Mouse (Mus musculus): ENCODE data around the gene Coa3. TPM values are rescaled to one million over a fixed set of nuclear protein-coding genes. Genes with fewer than 3 reads are reported as not detected.

The Coa3 gene
- 427 and 478 TPM in 2 replicates for polyA plus RNA-seq (2021; fragmentation: Nextera tagmentation)
- long read RNA-seq, experiment 1, transcript Coa3-201 (2 exons, 886 nt) = major isoform, 240 of 250 reads
- long read RNA-seq, experiment 1, partial matches to known transcripts = 0 of 250 reads
- long read RNA-seq, experiment 1, other reads (novel, unspliced or antisense) = 10 of 250 reads
- long read RNA-seq, experiment 2, transcript Coa3-201 (2 exons, 886 nt) = major isoform, 61 of 65 reads
- long read RNA-seq, experiment 2, partial matches to known transcripts = 0 of 65 reads
- long read RNA-seq, experiment 2, other reads (novel, unspliced or antisense) = 4 of 65 reads

DNA sequence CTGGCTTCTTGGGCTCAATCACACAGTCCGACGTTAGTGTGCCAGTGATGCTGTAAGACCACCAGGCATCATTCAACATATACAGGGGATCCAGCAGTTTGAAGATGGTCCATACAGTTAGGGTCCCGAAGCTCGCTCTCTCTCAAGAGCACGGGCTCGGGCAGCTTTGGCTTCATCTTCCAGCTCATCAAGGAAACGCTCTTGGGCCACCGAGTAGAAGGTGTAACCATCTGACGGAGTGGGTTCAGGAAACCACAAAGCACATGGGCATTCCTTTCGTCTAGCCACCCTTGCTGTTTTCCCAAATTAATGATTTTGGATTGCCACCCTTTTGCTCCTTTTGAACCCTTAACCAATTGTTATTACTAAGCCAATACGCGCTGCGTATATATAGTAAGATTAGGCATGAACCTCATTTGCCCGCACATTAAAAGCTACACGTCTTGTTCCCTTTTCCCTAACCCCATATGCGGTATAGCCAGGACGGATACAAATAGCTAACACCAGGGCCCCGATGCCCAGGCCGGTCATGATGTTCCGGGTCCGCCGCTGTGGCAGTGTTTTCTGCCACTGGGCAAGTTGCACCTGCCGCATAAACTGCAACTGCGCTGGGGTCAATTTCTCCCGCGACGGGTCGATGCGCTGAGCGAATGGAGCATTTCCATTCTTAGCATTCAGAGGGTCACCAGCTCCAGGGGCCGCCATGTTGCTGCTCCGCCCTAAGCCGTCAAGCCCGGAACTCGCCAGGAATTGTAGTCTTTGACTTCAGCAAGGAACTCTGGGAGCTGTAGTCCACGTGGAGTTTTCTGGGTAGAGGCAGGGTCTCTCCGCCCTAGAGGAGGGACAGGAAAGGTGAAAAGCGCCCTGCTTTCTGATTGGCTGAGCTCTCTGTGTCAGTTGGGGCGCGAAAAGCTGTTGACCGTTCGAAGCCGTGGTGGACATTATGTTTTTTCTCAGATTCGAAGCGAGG, at the start of gene Coa3, which contains the start of gene Cntd1:
TSS of gene Coa3 (minus strand) at position 892 of the 970 bp plus-strand sequence.
TSS of gene Cntd1 (plus strand) at position 790 of the 970 bp plus-strand sequence.

DNA sequence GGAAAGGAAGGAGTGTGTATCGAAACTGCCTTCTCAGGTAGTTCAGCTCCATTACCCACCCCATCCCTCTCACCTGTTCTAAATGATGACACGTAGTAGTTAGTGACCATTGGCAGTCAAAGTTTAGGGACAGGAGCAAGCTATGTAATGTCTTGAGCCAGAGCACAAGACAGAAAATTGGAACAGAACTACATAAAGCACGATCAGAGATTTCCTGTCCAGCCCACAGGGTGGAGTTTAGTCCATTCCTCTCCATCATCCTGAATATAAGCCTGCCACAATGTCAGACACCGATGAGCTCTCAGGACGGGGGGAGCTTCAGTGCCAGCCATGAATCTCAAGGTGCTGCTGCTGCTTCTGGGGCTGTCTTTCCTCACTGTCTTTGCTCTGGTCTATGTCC, 45.8 kb upstream of the Coa3 start, which contains the start of gene Aoc2:
TSS of gene Aoc2 (plus strand) at position 301 of the 400 bp plus-strand sequence.

DNA sequence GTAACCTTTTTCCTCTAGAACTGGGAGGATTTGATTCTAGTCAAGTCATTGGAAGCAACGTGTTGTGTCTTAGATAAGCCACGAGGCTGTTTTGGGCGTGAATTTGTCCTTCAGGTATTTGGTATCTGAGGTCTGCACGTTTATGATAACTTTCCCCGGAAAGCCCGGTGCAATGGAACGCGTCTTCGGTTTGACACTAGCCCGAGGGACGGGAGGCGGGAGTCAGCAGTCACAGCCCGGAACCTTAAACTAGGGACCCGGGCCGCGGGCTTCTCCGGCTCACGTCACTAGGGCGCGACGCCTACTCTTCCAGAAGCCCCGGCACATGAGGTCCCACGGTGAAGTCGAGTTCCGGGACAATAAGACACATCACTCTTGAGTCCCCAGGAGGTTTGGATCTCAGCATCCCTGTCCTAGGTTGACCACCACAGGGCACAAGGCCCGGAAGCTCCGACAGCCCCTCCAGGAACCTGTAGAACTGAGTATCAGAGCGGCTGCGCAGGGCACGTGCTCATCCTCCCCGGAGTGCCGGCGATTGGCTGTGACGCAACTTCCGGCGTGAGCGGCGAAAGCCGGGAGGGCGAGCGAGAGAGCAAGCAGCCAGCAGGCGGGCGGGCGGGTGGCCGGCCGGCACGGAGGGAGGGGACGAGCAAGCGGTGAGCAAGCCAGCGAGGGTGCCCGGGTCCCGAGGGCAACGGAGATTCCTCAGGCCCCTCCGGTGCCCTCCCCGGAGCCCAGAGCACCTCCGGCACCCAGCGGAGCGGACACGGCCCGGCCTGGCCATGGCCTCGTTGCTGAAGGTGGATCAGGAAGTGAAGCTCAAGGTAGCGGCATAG, 37.0 kb upstream of the Coa3 start, which contains the start of gene Psme3:
TSS of gene Psme3 (plus strand) at position 549 of the 836 bp plus-strand sequence.

DNA sequence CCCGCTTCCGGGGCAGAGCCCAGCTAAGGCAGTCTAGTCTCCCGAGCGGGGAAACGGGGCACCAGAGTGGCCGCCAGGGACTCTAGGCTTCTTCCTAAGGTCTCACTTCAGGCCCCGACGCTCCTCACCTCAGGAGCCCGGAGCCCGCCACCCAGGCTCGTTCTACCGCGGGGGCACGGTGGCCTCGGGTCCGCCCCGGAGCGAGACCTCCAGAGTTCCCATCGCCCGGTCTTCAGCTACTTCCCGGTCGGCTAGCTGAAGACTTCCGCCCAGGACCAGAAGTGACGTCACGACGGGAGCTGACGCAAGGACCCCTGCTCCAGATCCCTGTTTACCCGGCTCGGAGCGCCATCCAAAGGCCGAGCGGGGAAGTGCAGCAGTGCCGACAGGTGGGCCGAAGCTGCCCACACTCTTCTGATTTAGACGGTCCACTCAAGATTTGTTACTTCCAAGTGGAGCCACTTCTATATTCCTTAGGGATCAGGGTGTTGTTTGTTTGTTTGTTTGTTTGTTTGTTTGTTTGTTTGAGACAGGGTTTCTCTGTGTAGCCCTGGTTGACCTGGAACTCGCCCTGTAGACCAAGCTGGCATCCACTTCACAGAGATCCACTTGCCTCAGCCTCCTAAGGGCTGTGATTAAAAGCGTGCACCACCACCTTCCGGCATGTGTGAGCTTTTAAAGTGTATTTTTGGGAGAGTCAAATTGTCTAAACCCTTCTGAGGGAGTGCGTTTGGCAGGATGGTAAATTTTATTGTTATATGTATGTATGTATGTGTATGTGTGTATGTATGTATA, 23.3 kb upstream of the Coa3 start, which contains the start of gene Becn1:
TSS of gene Becn1 (minus strand) at position 283 of the 795 bp plus-strand sequence.

DNA sequence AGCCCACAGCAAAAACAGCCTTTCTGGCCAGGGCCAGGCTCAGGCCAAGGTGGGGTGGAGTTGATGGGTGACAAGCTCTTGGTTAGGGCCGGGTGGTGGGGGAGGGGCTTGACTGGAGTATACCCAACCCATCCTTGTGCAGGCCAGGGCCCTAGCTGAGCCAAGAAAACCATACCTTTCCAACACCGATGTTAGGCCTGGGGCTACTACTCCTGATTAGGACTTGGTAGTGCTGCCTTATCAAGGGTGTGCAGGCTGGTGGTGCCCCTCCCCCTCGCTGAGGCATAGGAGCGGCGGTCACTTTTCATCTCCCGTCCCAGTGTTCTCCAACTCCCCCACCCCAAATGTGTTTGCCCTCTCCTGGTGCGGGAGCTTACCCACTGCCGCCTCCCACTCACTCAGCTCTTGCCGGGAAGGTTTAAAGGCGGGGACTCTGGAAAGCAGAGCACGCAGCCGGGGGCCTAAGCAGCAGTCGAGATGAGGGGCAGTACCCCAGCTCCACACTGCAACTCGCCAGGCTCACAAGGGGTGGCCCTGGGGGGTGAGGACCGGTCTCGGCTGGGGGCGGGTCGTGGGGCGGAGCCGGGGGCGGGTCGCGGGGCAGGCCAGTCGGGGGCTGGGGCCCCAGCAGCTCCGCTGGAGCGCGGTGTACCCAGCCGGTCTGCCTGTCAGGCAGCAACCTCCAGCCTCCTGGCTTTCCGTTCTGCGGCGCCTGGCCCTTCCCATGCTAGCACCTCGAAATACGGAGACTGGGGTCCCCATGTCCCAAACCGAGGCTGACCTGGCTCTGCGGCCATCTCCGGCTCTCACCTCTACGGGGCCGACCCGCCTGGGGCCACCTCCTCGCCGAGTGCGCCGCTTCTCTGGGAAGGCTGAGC, 18.7 kb downstream of the Coa3 start, which contains the start of gene Wnk4:
TSS of gene Wnk4 (plus strand) at position 620 of the 878 bp plus-strand sequence.

DNA sequence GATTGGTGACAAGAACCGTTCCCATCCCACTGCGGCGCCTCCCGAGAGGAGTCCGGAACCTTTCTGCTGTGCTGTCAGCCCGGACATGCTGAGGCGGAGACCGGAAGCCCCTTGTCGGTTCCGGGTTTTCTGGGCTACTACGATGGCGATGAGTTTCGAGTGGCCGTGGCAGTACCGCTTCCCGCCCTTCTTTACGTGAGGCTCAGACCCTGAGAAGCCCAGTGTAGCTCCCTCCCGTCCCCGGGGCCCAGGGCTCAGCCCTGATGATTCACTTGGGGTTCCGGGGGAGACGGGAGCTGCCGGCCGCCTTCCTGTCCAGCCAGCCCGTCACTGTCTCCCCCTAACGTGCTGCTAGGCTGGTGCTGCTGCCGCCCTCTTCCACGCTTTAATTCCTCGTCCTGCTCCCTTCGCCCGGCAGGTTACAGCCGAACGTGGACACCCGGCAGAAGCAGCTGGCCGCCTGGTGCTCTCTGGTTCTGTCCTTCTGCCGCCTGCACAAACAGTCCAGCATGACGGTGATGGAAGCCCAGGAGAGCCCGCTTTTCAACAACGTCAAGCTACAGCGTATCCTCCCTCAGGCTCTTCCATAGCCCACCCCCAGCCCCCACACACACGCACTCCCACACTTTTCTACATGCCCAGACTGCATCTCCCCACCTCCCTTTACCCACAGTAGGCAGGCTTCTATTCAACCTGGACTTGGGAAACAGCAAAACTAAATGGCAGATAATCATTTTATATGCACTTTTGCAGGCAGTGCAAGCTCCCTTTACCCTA, 25.1 kb downstream of the Coa3 start, which contains the start of gene Vps25:
TSS of gene Vps25 (plus strand) at position 95 of the 777 bp plus-strand sequence.

DNA sequence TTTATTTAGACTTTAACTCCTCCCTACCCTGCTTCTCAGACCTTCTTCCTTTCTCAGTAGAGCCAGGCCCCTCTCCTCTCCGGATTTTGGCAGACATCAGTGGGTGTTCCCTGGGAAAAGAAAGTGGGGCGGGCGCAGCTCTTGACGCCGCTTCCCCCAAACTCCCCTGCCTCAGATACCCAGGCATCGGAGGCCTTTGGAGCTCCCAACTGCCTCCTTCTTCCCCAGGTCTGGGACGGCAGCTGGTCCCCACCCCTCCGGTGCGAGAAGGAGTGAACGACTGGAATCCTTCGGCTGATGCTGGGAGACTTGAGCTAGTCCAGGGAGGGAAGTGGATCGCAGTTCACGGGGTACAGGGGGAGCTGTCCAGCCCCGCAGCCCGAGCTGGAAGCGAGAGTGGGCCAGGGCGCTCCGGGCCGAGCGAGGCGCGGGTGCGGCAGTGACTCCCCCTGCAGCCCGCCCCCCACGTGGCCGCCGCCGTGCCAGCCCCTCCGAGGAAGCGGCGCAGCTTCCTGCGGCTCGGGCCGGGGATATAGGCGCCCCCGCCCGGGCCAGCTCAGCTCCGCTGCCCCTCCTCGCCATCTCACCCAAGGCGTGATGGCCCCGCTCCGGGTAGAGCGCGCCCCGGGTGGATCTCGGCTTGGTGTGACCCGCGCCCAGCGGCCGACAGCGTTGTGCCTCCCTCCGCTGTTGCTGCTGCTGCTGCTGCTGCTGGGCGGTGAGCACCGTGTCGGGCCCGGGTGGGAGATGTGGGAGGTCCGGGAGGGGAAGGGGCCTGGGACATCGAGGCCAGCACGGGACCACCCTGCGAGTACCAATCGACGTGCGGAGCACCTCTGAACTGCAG, 32.8 kb downstream of the Coa3 start, which contains the start of gene Ramp2:
TSS of gene Ramp2 (plus strand) at position 174 of the 847 bp plus-strand sequence.

Other genes starting within 250 kb of the Coa3 start
- 9.6 and 12.1 TPM in 2 replicates for gene Naglu, start 209.1 kb downstream of the Coa3 start, polyA plus RNA-seq (2021; fragmentation: Nextera tagmentation)
- not detected in 2 replicates for gene Hsd17b1, start 200.7 kb downstream of the Coa3 start, polyA plus RNA-seq (2021; fragmentation: Nextera tagmentation)
- 35.8 and 36.1 TPM in 2 replicates for gene Coasy, start 196.5 kb downstream of the Coa3 start, polyA plus RNA-seq (2021; fragmentation: Nextera tagmentation)
- 63.4 and 67.0 TPM in 2 replicates for gene Mlx, start 191.8 kb downstream of the Coa3 start, polyA plus RNA-seq (2021; fragmentation: Nextera tagmentation)
- 5.3 and 6.0 TPM in 2 replicates for gene Psmc3ip, start 183.7 kb downstream of the Coa3 start, polyA plus RNA-seq (2021; fragmentation: Nextera tagmentation)
- 7.9 and 8.1 TPM in 2 replicates for gene Retreg3, start 159.2 kb downstream of the Coa3 start, polyA plus RNA-seq (2021; fragmentation: Nextera tagmentation)
- 52.5 and 59.1 TPM in 2 replicates for gene Tubg1, start 159.2 kb downstream of the Coa3 start, polyA plus RNA-seq (2021; fragmentation: Nextera tagmentation)
- 49.2 and 55.2 TPM in 2 replicates for gene Tubg2, start 123.2 kb downstream of the Coa3 start, polyA plus RNA-seq (2021; fragmentation: Nextera tagmentation)
- gene Cntnap1, start 108.6 kb downstream of the Coa3 start, polyA plus RNA-seq (2021; fragmentation: Nextera tagmentation) = 14.1 and 15.8 TPM in 2 replicates
- 2.0 and 3.2 TPM in 2 replicates for gene Plekhh3, start 107.8 kb downstream of the Coa3 start, polyA plus RNA-seq (2021; fragmentation: Nextera tagmentation)
- gene Ccr10, start 103.7 kb downstream of the Coa3 start, polyA plus RNA-seq (2021; fragmentation: Nextera tagmentation) = 0.23 and 0.53 TPM in 2 replicates
- gene Ezh1, start 52.7 kb downstream of the Coa3 start, polyA plus RNA-seq (2021; fragmentation: Nextera tagmentation) = 30.9 and 32.5 TPM in 2 replicates
- gene Ramp2, start 33.1 kb downstream of the Coa3 start, polyA plus RNA-seq (2021; fragmentation: Nextera tagmentation) = 78.1 and 88.2 TPM in 2 replicates
- 180 and 205 TPM in 2 replicates for gene Vps25, start 25.4 kb downstream of the Coa3 start, polyA plus RNA-seq (2021; fragmentation: Nextera tagmentation)
- 1.1 and 1.8 TPM in 2 replicates for gene Wnk4, start 18.5 kb downstream of the Coa3 start, polyA plus RNA-seq (2021; fragmentation: Nextera tagmentation)
- 0.13 and 0.14 TPM in 2 replicates for gene Cntd1, start 102 bp downstream of the Coa3 start, polyA plus RNA-seq (2021; fragmentation: Nextera tagmentation)
- 197 and 208 TPM in 2 replicates for gene Becn1, start 23.2 kb upstream of the Coa3 start, polyA plus RNA-seq (2021; fragmentation: Nextera tagmentation)
- 16.3 and 17.7 TPM in 2 replicates for gene Psme3, start 37.1 kb upstream of the Coa3 start, polyA plus RNA-seq (2021; fragmentation: Nextera tagmentation)
- gene Aoc2, start 45.9 kb upstream of the Coa3 start, polyA plus RNA-seq (2021; fragmentation: Nextera tagmentation) = 0.21 and 0.29 TPM in 2 replicates
- gene Aoc3, start 51.5 kb upstream of the Coa3 start, polyA plus RNA-seq (2021; fragmentation: Nextera tagmentation) = 0.08 and 0.16 TPM in 2 replicates
- gene G6pc, start 88.4 kb upstream of the Coa3 start, polyA plus RNA-seq (2021; fragmentation: Nextera tagmentation) = not detected in 2 replicates
- 87.9 and 90.1 TPM in 2 replicates for gene Aarsd1, start 138.5 kb upstream of the Coa3 start, polyA plus RNA-seq (2021; fragmentation: Nextera tagmentation)
- gene Gm27029, start 145.7 kb upstream of the Coa3 start, polyA plus RNA-seq (2021; fragmentation: Nextera tagmentation) = 7.8 and 8.1 TPM in 2 replicates
- gene Rundc1, start 146.0 kb upstream of the Coa3 start, polyA plus RNA-seq (2021; fragmentation: Nextera tagmentation) = 19.2 and 22.5 TPM in 2 replicates
- 2.1 and 3.0 TPM in 2 replicates for gene Ptges3l, start 146.2 kb upstream of the Coa3 start, polyA plus RNA-seq (2021; fragmentation: Nextera tagmentation)
- 1,000 and 1,005 TPM in 2 replicates for gene Rpl27, start 163.2 kb upstream of the Coa3 start, polyA plus RNA-seq (2021; fragmentation: Nextera tagmentation)
- 5.7 and 6.2 TPM in 2 replicates for gene Ifi35, start 169.3 kb upstream of the Coa3 start, polyA plus RNA-seq (2021; fragmentation: Nextera tagmentation)
- 17.9 and 18.2 TPM in 2 replicates for gene Rnd2, start 185.9 kb upstream of the Coa3 start, polyA plus RNA-seq (2021; fragmentation: Nextera tagmentation)
- 10.1 and 13.2 TPM in 2 replicates for gene Vat1, start 187.1 kb upstream of the Coa3 start, polyA plus RNA-seq (2021; fragmentation: Nextera tagmentation)